Mouse (Mus musculus): Measurements from ENCODE around the gene Gm38431. TPM values are rescaled to one million over a fixed set of nuclear protein-coding genes. Genes with fewer than 3 reads are reported as not detected.

Gm38431 gene
- polyA plus RNA-seq, 1 experiment from 2014 or later, result 1.3 TPM

MicroRNAs encoded within 50 kb of the gene (microRNA counts, 519-probe panel; counts per million panel counts)
- 322 counts per million, percentile 70 among the panel's probes with 10 or more counts for microRNA mmu-miR-1900

Small RNA genes lying within 50 kb of the gene (microRNA-seq; reads per million reads assigned to microRNA genes)
- not detected for gene Mir1900
- gene Mir7082, result not detected

Other genes with a start within 250 kb of the Gm38431 start
- gene A230050P20Rik, start 223.4 kb downstream of the Gm38431 start, polyA plus RNA-seq (2014; fragmentation: Nextera tagmentation; extraction: Ambion mirVana), result 4.5 and 5.9 TPM in 2 replicates
- gene Angptl6, start 212.3 kb downstream of the Gm38431 start, polyA plus RNA-seq (2014; fragmentation: Nextera tagmentation; extraction: Ambion mirVana), result 1.9 and 2.7 TPM in 2 replicates
- 28.2 and 30.0 TPM in 2 replicates for gene Ppan, start 203.8 kb downstream of the Gm38431 start, polyA plus RNA-seq (2014; fragmentation: Nextera tagmentation; extraction: Ambion mirVana)
- 188 and 202 TPM in 2 replicates for gene Eif3g, start 193.4 kb downstream of the Gm38431 start, polyA plus RNA-seq (2014; fragmentation: Nextera tagmentation; extraction: Ambion mirVana)
- gene Dnmt1, start 132.1 kb downstream of the Gm38431 start, polyA plus RNA-seq (2014; fragmentation: Nextera tagmentation; extraction: Ambion mirVana), result 35.2 and 39.4 TPM in 2 replicates
- gene S1pr2, start 115.2 kb downstream of the Gm38431 start, polyA plus RNA-seq (2014; fragmentation: Nextera tagmentation; extraction: Ambion mirVana), result 20.1 and 21.5 TPM in 2 replicates
- gene Mrpl4, start 89.3 kb downstream of the Gm38431 start, polyA plus RNA-seq (2014; fragmentation: Nextera tagmentation; extraction: Ambion mirVana), result 151 and 160 TPM in 2 replicates
- gene Icam1, start 76.0 kb downstream of the Gm38431 start, polyA plus RNA-seq (2014; fragmentation: Nextera tagmentation; extraction: Ambion mirVana), result 13.9 and 14.4 TPM in 2 replicates
- 1.3 and 1.9 TPM in 2 replicates for gene Icam4, start 62.6 kb downstream of the Gm38431 start, polyA plus RNA-seq (2014; fragmentation: Nextera tagmentation; extraction: Ambion mirVana)
- gene Icam5, start 59.9 kb downstream of the Gm38431 start, polyA plus RNA-seq (2014; fragmentation: Nextera tagmentation; extraction: Ambion mirVana), result 0.08 TPM in 1 of 2 replicates, not detected in the other
- 1.1 TPM in 1 of 2 replicates, not detected in the other for gene Zglp1, start 24.9 kb downstream of the Gm38431 start, polyA plus RNA-seq (2014; fragmentation: Nextera tagmentation; extraction: Ambion mirVana)
- 0.12 and 0.49 TPM in 2 replicates for gene Gm49373, start 18.9 kb downstream of the Gm38431 start, polyA plus RNA-seq (2014; fragmentation: Nextera tagmentation; extraction: Ambion mirVana)
- gene Fdx1l, start 18.4 kb downstream of the Gm38431 start, polyA plus RNA-seq (2014; fragmentation: Nextera tagmentation; extraction: Ambion mirVana), result 45.1 and 50.8 TPM in 2 replicates
- gene Raver1, start within 50 bp of the Gm38431 start, polyA plus RNA-seq (2014; fragmentation: Nextera tagmentation; extraction: Ambion mirVana), result 43.9 and 44.9 TPM in 2 replicates
- 11.2 and 11.9 TPM in 2 replicates for gene Tyk2, start 39.2 kb upstream of the Gm38431 start, polyA plus RNA-seq (2014; fragmentation: Nextera tagmentation; extraction: Ambion mirVana)
- gene Cdc37, start 58.0 kb upstream of the Gm38431 start, polyA plus RNA-seq (2014; fragmentation: Nextera tagmentation; extraction: Ambion mirVana), result 209 and 212 TPM in 2 replicates
- 11.0 and 11.8 TPM in 2 replicates for gene Pde4a, start 73.7 kb upstream of the Gm38431 start, polyA plus RNA-seq (2014; fragmentation: Nextera tagmentation; extraction: Ambion mirVana)
- 31.5 and 32.3 TPM in 2 replicates for gene Keap1, start 147.4 kb upstream of the Gm38431 start, polyA plus RNA-seq (2014; fragmentation: Nextera tagmentation; extraction: Ambion mirVana)
- 0.18 and 0.26 TPM in 2 replicates for gene S1pr5, start 156.4 kb upstream of the Gm38431 start, polyA plus RNA-seq (2014; fragmentation: Nextera tagmentation; extraction: Ambion mirVana)
- gene Atg4d, start 173.3 kb upstream of the Gm38431 start, polyA plus RNA-seq (2014; fragmentation: Nextera tagmentation; extraction: Ambion mirVana), result 47.2 and 51.4 TPM in 2 replicates
- gene Kri1, start 196.0 kb upstream of the Gm38431 start, polyA plus RNA-seq (2014; fragmentation: Nextera tagmentation; extraction: Ambion mirVana), result 7.6 and 12.6 TPM in 2 replicates
- gene Cdkn2d, start 199.4 kb upstream of the Gm38431 start, polyA plus RNA-seq (2014; fragmentation: Nextera tagmentation; extraction: Ambion mirVana), result 94.7 and 96.9 TPM in 2 replicates
- 0.30 TPM in 1 of 2 replicates, not detected in the other for gene Ap1m2, start 220.3 kb upstream of the Gm38431 start, polyA plus RNA-seq (2014; fragmentation: Nextera tagmentation; extraction: Ambion mirVana)
- 66.4 and 67.9 TPM in 2 replicates for gene Slc44a2, start 228.7 kb upstream of the Gm38431 start, polyA plus RNA-seq (2014; fragmentation: Nextera tagmentation; extraction: Ambion mirVana)